Mouse (Mus musculus): ENCODE measurements around the gene Hsd11b1. TPM values are rescaled to one million over a fixed set of nuclear protein-coding genes. Genes with fewer than 3 reads are reported as not detected.
A peak's percentile ranks its signal among the peaks of the same experiment; 100 is the strongest.

Gene Hsd11b1
- total and polyA plus RNA-seq, 3 experiments, result 2.0 to 6.3 (median 5.7) TPM

- Histone ChIP-seq H3K9me3 (replicated peaks; ENCODE audit: low read length) (no peaks in the 10 kb centered on the region), H3K4me1 (ENCODE audit: control insufficient read depth in 1 of 2, insufficient read depth in 2 of 2) (peaks cover 8 to 36% of the 10 kb centered on the region in 2 experiments), H3K27ac (ENCODE audit: insufficient read depth, low read depth) (peak overlapping the region; percentile 0; the same call in 1 of the 2 replicates), H3K4me3 (replicated peaks in 1 of 3; ENCODE audit: low read depth in 2 of 3, low read length in 2 of 3, poor library complexity in 1 of 3) (no peak overlapping the region), H3K9ac (ENCODE audit: insufficient read depth, low read depth) (no peak overlapping the region), H3K4me2 (ENCODE audit: insufficient read depth, low read depth, poor library complexity, severe bottlenecking) (no peak overlapping the region), H3K79me2 (replicated peaks; ENCODE audit: control insufficient read depth, extremely low read depth, insufficient read depth, poor library complexity, severe bottlenecking) (no peaks in the 10 kb centered on the region), H3K27me3 (replicated peaks) (no peaks in the 10 kb centered on the region), H3K36me3 (replicated peaks in 1 of 2; ENCODE audit: control insufficient read depth in 1 of 2, insufficient read depth in 1 of 2, low read length in 1 of 2) (peaks cover 9 to 40% of the 10 kb centered on the region in 2 experiments)
- DNase-seq (ENCODE audit: extremely low read depth), result peak; percentile 54
- TF ChIP-seq BHLHE40 (IDR thresholded peaks at IDR 0.05; ENCODE audit: low read depth, low read length), result no peak
- TF ChIP-seq MAFK (IDR thresholded peaks at IDR 0.05; ENCODE audit: insufficient replicate concordance, low read length), result no peak
- TF ChIP-seq EP300 (IDR thresholded peaks at IDR 0.05; ENCODE audit: low read length), result no peak
- no peak for TF ChIP-seq MEF2A (IDR thresholded peaks at IDR 0.05; ENCODE audit: borderline replicate concordance, low read depth, low read length)
- TF ChIP-seq CHD2 (IDR thresholded peaks at IDR 0.05; ENCODE audit: low read length), result no peak
- TF ChIP-seq NRF1 (IDR thresholded peaks at IDR 0.05; ENCODE audit: low read depth, low read length), result no peak
- TF ChIP-seq POLR2A (IDR thresholded peaks at IDR 0.05; ENCODE audit: low read depth, low read length), result no peak
- no peak for TF ChIP-seq PAX5 (IDR thresholded peaks at IDR 0.05; ENCODE audit: low read length)
- TF ChIP-seq RCOR1 (conservative IDR thresholded peaks at IDR 0.05; ENCODE audit: low read depth, low read length), result no peak
- no peak for TF ChIP-seq UBTF (IDR thresholded peaks at IDR 0.05; ENCODE audit: low read depth, low read length)
- TF ChIP-seq TCF12 (IDR thresholded peaks at IDR 0.05; ENCODE audit: low read depth, low read length), result no peak
- TF ChIP-seq JUN (IDR thresholded peaks at IDR 0.05; ENCODE audit: insufficient read depth, low read depth, low read length), result no peak
- TF ChIP-seq HCFC1 (IDR thresholded peaks at IDR 0.05; ENCODE audit: low read depth, low read length), result no peak
- peak; percentile 74 for TF ChIP-seq SMC3 (IDR thresholded peaks at IDR 0.05; ENCODE audit: low read depth, low read length)
- peak; percentile 82 for TF ChIP-seq RAD21 (IDR thresholded peaks at IDR 0.05; ENCODE audit: low read depth, low read length)
- TF ChIP-seq MYC (IDR thresholded peaks at IDR 0.05; ENCODE audit: low read depth, low read length), result no peak
- TF ChIP-seq CTCF (conservative IDR thresholded peaks at IDR 0.05 in 1 of 2, IDR thresholded peaks at IDR 0.05 in 1 of 2; ENCODE audit: low read depth in 2 of 2, low read length in 2 of 2), result peak; percentile 18 to 83; a peak in 3 of 4 replicates
- no peak for TF ChIP-seq USF1 (IDR thresholded peaks at IDR 0.05; ENCODE audit: low read depth, low read length)
- TF ChIP-seq GABPA (IDR thresholded peaks at IDR 0.05; ENCODE audit: insufficient replicate concordance, low read depth, low read length), result no peak
- no peak for TF ChIP-seq POLR2AphosphoS2 (IDR thresholded peaks at IDR 0.05; ENCODE audit: low read depth, low read length)
- TF ChIP-seq MXI1 (IDR thresholded peaks at IDR 0.05; ENCODE audit: low read depth, low read length), result no peak
- TF ChIP-seq NELFE (IDR thresholded peaks at IDR 0.05; ENCODE audit: low read depth, low read length), result no peak
- TF ChIP-seq SIN3A (IDR thresholded peaks at IDR 0.05; ENCODE audit: low read length), result no peak
- no peak for TF ChIP-seq ZKSCAN1 (IDR thresholded peaks at IDR 0.05; ENCODE audit: borderline replicate concordance, low read depth, low read length)
- no peak for TF ChIP-seq E2F4 (IDR thresholded peaks at IDR 0.05; ENCODE audit: insufficient replicate concordance, low read depth, low read length)
- TF ChIP-seq IRF4 (IDR thresholded peaks at IDR 0.05; ENCODE audit: low read depth, low read length), result no peak
- peak; percentile 46 for TF ChIP-seq ZNF384 (IDR thresholded peaks at IDR 0.05; ENCODE audit: low read depth, low read length)
- no peak for TF ChIP-seq CHD1 (IDR thresholded peaks at IDR 0.05; ENCODE audit: low read depth, low read length)
- TF ChIP-seq ZMIZ1 (IDR thresholded peaks at IDR 0.05; ENCODE audit: low read depth, low read length), result no peak
- TF ChIP-seq ZC3H11A (IDR thresholded peaks at IDR 0.05; ENCODE audit: low read depth, low read length), result peak; percentile 54
- TF ChIP-seq USF2 (conservative IDR thresholded peaks at IDR 0.05; ENCODE audit: low read depth, low read length), result no peak
- TF ChIP-seq TBP (conservative IDR thresholded peaks at IDR 0.05; ENCODE audit: low read depth, low read length), result no peak
- no peak for TF ChIP-seq JUND (conservative IDR thresholded peaks at IDR 0.05; ENCODE audit: low read depth, low read length)
- dilution Hi-C loops (cut with MboI; ENCODE audit: extremely low pct_ligation_motif_present, extremely low pct_unique_long_range_greater_than_20kb, low sequenced_read_pairs) (no loop called here), in situ Hi-C loops (cut with MboI; ENCODE audit: low pct_ligation_motif_present, low pct_unique_long_range_greater_than_20kb, low sequenced_read_pairs) (loop anchor here (5.0 kb wide), 1 partner anchor 67 kb away; no protein-coding TSS in a partner anchor)
Observed at GRCm38 (mm10) chr1:193255488-193256288, 8.2 kb downstream of the Hsd11b1 start.
